Mouse (Mus musculus): Measurements from ENCODE around the gene Gm11032. TPM values are rescaled to one million over a fixed set of nuclear protein-coding genes. Genes with fewer than 3 reads are reported as not detected.
"Not testable (repeated sequence)": the region's sequence is repeated elsewhere in the genome, so short reads cannot be mapped to it uniquely, and the experiment has no call there.

The Gm11032 gene
- total and polyA plus RNA-seq, 2 experiments from 2014 or later, result not detected

GRCm38 (mm10) chr11:4641185-4641584, 21.3 kb downstream of the Gm11032 start:
- no peak for TF ChIP-seq CTCF (IDR thresholded peaks at IDR 0.05)
- no peak overlapping the region for H3K9ac ChIP-seq (replicated peaks; ENCODE audit: low read length, poor library complexity, severe bottlenecking)
- H3K4me1 ChIP-seq (ENCODE audit: insufficient read depth, low read length), result peaks cover 7% of the 10 kb centered on the region; the same call in 1 of the 2 replicates
- no peak overlapping the region for H3K4me2 ChIP-seq (ENCODE audit: low read depth, low read length, poor library complexity, severe bottlenecking)
- peaks cover 6% of the 10 kb centered on the region; the same call in 1 of the 2 replicates for H3K36me3 ChIP-seq (ENCODE audit: insufficient read depth, low read length)
- H3K9me3 ChIP-seq (ENCODE audit: low read length), result no peaks in the 10 kb centered on the region
- no peak for DNase-seq (ENCODE audit: low spot score)
- no peak overlapping the region for H3K27ac ChIP-seq (ENCODE audit: low read depth, low read length)
- no peak overlapping the region for H3K4me3 ChIP-seq (ENCODE audit: low read depth, low read length)
- ATAC-seq (ENCODE audit: low FRiP score), result no peak
- H3K27me3 ChIP-seq (ENCODE audit: insufficient read depth, low read length), result no peaks in the 10 kb centered on the region

GRCm38 (mm10) chr11:4643722-4644121, 23.9 kb downstream of the Gm11032 start:
- no peak for ATAC-seq (ENCODE audit: low FRiP score)
- Histone ChIP-seq H3K4me2 (ENCODE audit: low read depth, low read length, poor library complexity, severe bottlenecking) (no peak overlapping the region), H3K27ac (ENCODE audit: low read depth, low read length) (no peak overlapping the region), H3K4me1 (ENCODE audit: insufficient read depth, low read length) (peaks cover 7% of the 10 kb centered on the region; the same call in 1 of the 2 replicates), H3K9me3 (ENCODE audit: low read length) (no peaks in the 10 kb centered on the region), H3K9ac (replicated peaks; ENCODE audit: low read length, poor library complexity, severe bottlenecking) (no peak overlapping the region), H3K36me3 (ENCODE audit: insufficient read depth, low read length) (peaks cover 20% of the 10 kb centered on the region), H3K27me3 (ENCODE audit: insufficient read depth, low read length) (no peaks in the 10 kb centered on the region), H3K4me3 (ENCODE audit: low read depth, low read length) (no peak overlapping the region)
- 54% methylated on average over 5 of the region's 5 CpGs for WGBS
- no peak for TF ChIP-seq CTCF (IDR thresholded peaks at IDR 0.05)
- no peak for DNase-seq (ENCODE audit: low spot score)

GRCm38 (mm10) chr11:4645180-4645579, 25.3 kb downstream of the Gm11032 start:
- not testable (repeated sequence) for H3K27me3 ChIP-seq (ENCODE audit: insufficient read depth, low read length); H3K9ac ChIP-seq (replicated peaks; ENCODE audit: low read length, poor library complexity, severe bottlenecking); H3K4me3 ChIP-seq (ENCODE audit: low read depth, low read length); H3K4me1 ChIP-seq (ENCODE audit: insufficient read depth, low read length); H3K27ac ChIP-seq (ENCODE audit: low read depth, low read length); H3K4me2 ChIP-seq (ENCODE audit: low read depth, low read length, poor library complexity, severe bottlenecking); DNase-seq (ENCODE audit: low spot score); ATAC-seq (ENCODE audit: low FRiP score); H3K9me3 ChIP-seq (ENCODE audit: low read length)
- WGBS, result 96% methylated on average over 4 of the region's 6 CpGs
- H3K36me3 ChIP-seq (ENCODE audit: insufficient read depth, low read length), result peaks cover 33% of the 10 kb centered on the region

- Histone ChIP-seq H3K4me3 (ENCODE audit: low read depth, low read length) (no peak overlapping the region), H3K9ac (replicated peaks; ENCODE audit: low read length, poor library complexity, severe bottlenecking) (no peak overlapping the region), H3K4me1 (ENCODE audit: insufficient read depth, low read length) (no peaks in the 10 kb centered on the region), H3K27ac (ENCODE audit: low read depth, low read length) (no peak overlapping the region), H3K27me3 (ENCODE audit: insufficient read depth, low read length) (no peaks in the 10 kb centered on the region), H3K4me2 (ENCODE audit: low read depth, low read length, poor library complexity, severe bottlenecking) (no peak overlapping the region), H3K9me3 (ENCODE audit: low read length) (no peaks in the 10 kb centered on the region), H3K36me3 (ENCODE audit: insufficient read depth, low read length) (peaks cover 39% of the 10 kb centered on the region)
- TF ChIP-seq CTCF (IDR thresholded peaks at IDR 0.05), result no peak
- 91% methylated on average over 9 of the region's 9 CpGs for WGBS
- no peak for ATAC-seq (ENCODE audit: low FRiP score)
- DNase-seq (ENCODE audit: low spot score), result no peak
Observed at GRCm38 (mm10) chr11:4646409-4646808, 26.5 kb downstream of the Gm11032 start.

DNA sequence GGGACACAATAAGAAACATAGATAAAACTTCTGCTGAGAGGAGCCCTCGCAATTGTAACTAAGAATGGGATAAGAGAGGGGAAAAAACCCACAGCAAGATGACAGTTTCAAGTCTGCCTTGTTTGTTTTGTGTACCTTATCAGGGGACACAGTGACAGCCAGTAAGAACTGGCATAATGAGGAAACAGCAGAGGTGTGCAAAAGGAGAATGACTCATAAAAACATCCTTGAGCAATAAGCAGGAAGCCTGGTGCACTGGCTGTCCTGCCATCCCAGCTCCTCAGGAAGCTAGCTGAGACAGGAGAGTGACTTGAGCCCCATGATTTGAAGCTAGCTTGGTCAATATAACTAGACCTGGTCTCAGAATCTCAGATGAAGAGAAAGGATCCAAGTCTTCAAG, 40.0 kb downstream of the Gm11032 start:
- TF ChIP-seq CTCF (IDR thresholded peaks at IDR 0.05), result no peak
- no peak overlapping the region for H3K4me3 ChIP-seq (ENCODE audit: low read depth, low read length)
- H3K27me3 ChIP-seq (ENCODE audit: insufficient read depth, low read length), result no peaks in the 10 kb centered on the region
- peaks cover 42% of the 10 kb centered on the region for H3K36me3 ChIP-seq (ENCODE audit: insufficient read depth, low read length)
- H3K4me2 ChIP-seq (ENCODE audit: low read depth, low read length, poor library complexity, severe bottlenecking), result no peak overlapping the region
- no peak overlapping the region for H3K9ac ChIP-seq (replicated peaks; ENCODE audit: low read length, poor library complexity, severe bottlenecking)
- no peak overlapping the region for H3K27ac ChIP-seq (ENCODE audit: low read depth, low read length)
- DNase-seq (ENCODE audit: low spot score), result no peak
- WGBS, result 90% methylated on average over 1 of the region's 1 CpGs
- H3K9me3 ChIP-seq (ENCODE audit: low read length), result no peaks in the 10 kb centered on the region
- no peak for ATAC-seq (ENCODE audit: low FRiP score)
- no peaks in the 10 kb centered on the region for H3K4me1 ChIP-seq (ENCODE audit: insufficient read depth, low read length)

- ATAC-seq (ENCODE audit: low FRiP score), result no peak
- H3K36me3 ChIP-seq (ENCODE audit: insufficient read depth, low read length), result peaks cover 37% of the 10 kb centered on the region
- peak; percentile 61 for DNase-seq (ENCODE audit: low spot score)
Observed at GRCm38 (mm10) chr11:4660309-4661025, 40.6 kb downstream of the Gm11032 start.

More at GRCm38 (mm10) chr11:4660309-4661025, 40.6 kb downstream of the Gm11032 start:
- Histone ChIP-seq H3K4me3 (ENCODE audit: low read depth, low read length) (no peak overlapping the region), H3K27ac (ENCODE audit: low read depth, low read length) (no peak overlapping the region), H3K4me2 (ENCODE audit: low read depth, low read length, poor library complexity, severe bottlenecking) (no peak overlapping the region), H3K9me3 (ENCODE audit: low read length) (no peaks in the 10 kb centered on the region), H3K27me3 (ENCODE audit: insufficient read depth, low read length) (no peaks in the 10 kb centered on the region), H3K4me1 (ENCODE audit: insufficient read depth, low read length) (no peaks in the 10 kb centered on the region), H3K9ac (replicated peaks; ENCODE audit: low read length, poor library complexity, severe bottlenecking) (no peak overlapping the region)
- WGBS, result 82% methylated on average over 7 of the region's 7 CpGs
- TF ChIP-seq CTCF (IDR thresholded peaks at IDR 0.05), result no peak
